Mouse (Mus musculus): Measurements from ENCODE around the gene Zmym4.

GRCm38 (mm10) chr4:127005113-127005936 lies 37.4 kb upstream of the Zmym4 start:
- TF ChIP-seq CHD1 (IDR thresholded peaks at IDR 0.05; ENCODE audit: low read depth, low read length) (no peak), CTCF (conservative IDR thresholded peaks at IDR 0.05 in 1 of 2, IDR thresholded peaks at IDR 0.05 in 1 of 2; ENCODE audit: low read depth in 2 of 2, low read length in 2 of 2) (no peak), MAZ (IDR thresholded peaks at IDR 0.05; ENCODE audit: low read depth, low read length) (no peak), USF2 (conservative IDR thresholded peaks at IDR 0.05; ENCODE audit: low read depth, low read length) (no peak), MAX (IDR thresholded peaks at IDR 0.05; ENCODE audit: low read length) (no peak), POLR2A (IDR thresholded peaks at IDR 0.05; ENCODE audit: low read depth, low read length) (no peak), JUND (conservative IDR thresholded peaks at IDR 0.05; ENCODE audit: low read depth, low read length) (no peak), RAD21 (IDR thresholded peaks at IDR 0.05; ENCODE audit: low read depth, low read length) (no peak), RCOR1 (conservative IDR thresholded peaks at IDR 0.05; ENCODE audit: low read depth, low read length) (no peak), E2F4 (IDR thresholded peaks at IDR 0.05; ENCODE audit: insufficient replicate concordance, low read depth, low read length) (no peak), SMC3 (IDR thresholded peaks at IDR 0.05; ENCODE audit: low read depth, low read length) (no peak), ETS1 (conservative IDR thresholded peaks at IDR 0.05; ENCODE audit: low read depth, low read length) (no peak), SIN3A (IDR thresholded peaks at IDR 0.05; ENCODE audit: low read length) (no peak)

All from CH12.LX (cell line).